Mouse (Mus musculus) small intestine, adult 2 months (tissue): ENCODE results near the gene Atp1a4. TPM values are rescaled to one million over a fixed set of nuclear protein-coding genes. Genes with fewer than 3 reads are reported as not detected.

ENCODE experiments used
- H3K27ac ChIP-seq: fragments of 200-500 bp; 2 replicates; pipeline ENCODE4 v1.5.1; 2012; ENCODE audit warnings: low read depth, low read length, control low read depth, inconsistent platforms; ENCODE audit not compliant: insufficient read depth
- H3K27me3 ChIP-seq: fragments of 200-500 bp; 2 replicates; pipeline ENCODE4 v1.6.1; 2012; ENCODE audit warnings: mild to moderate bottlenecking, moderate library complexity, low read length, inconsistent platforms; ENCODE audit not compliant: control insufficient read depth, insufficient read depth
- H3K36me3 ChIP-seq: fragments of 200-500 bp; 2 replicates; pipeline ENCODE4 v1.6.1; 2012; ENCODE audit warnings: mild to moderate bottlenecking, low read length, control low read depth, inconsistent platforms; ENCODE audit not compliant: control insufficient read depth, insufficient read depth
- H3K4me1 ChIP-seq: fragments of 200-500 bp; 2 replicates; pipeline ENCODE4 v1.6.1; 2012; ENCODE audit warnings: low read length, inconsistent platforms, mixed read lengths; ENCODE audit not compliant: control insufficient read depth, insufficient read depth, insufficient read length
- H3K4me3 ChIP-seq: fragments of 200-500 bp; 2 replicates; pipeline ENCODE4 v1.5.1; 2012; ENCODE audit warnings: low read depth, mild to moderate bottlenecking, control low read depth, inconsistent platforms, low read length, moderate library complexity
- CTCF ChIP-seq: fragments of 200-500 bp; IDR thresholded peaks from 2 replicates; pipeline ENCODE4 v1.5.1; 2012; ENCODE audit warnings: low read depth, mild to moderate bottlenecking, control low read depth, inconsistent platforms, low read length, moderate library complexity, mixed read lengths; ENCODE audit not compliant: insufficient replicate concordance, insufficient read length; ENCODE audit errors: extremely low read depth
- POLR2A ChIP-seq: fragments of 200-500 bp; IDR thresholded peaks from 2 replicates; pipeline ENCODE4 v1.6.1; 2012; ENCODE audit warnings: low read depth, mild to moderate bottlenecking, control low read depth, inconsistent platforms, low read length, moderate library complexity
- WGBS: fragments of 180-500 bp; shearing (Covaris S2); methylation state at CpG from one replicate; pipeline ENCODE4 v1.1.7; 2018; 5-methylcytosine and 5-hydroxymethylcytosine counted together
- polyA plus RNA-seq: library from polyadenylated mRNA; depleted of rRNA; stranded (reverse); fragments of >200 nt; gene quantifications from 2 replicates; pipeline ENCODE4 v1.2.3, GENCODE M21; 2012

Atp1a4 gene
- polyA plus RNA-seq, 1 experiment, result not detected

GRCm38 (mm10) chr1:172219451-172220406, 38.5 kb downstream of the Atp1a4 start, which contains the start of gene Casq1:
Casq1 (minus strand) TSS chr1:172219868.
- no peak within 1 kb of the TSS; the same call in 1 of the 2 replicates for H3K27ac ChIP-seq
- no peak for TF ChIP-seq CTCF
- no peak for TF ChIP-seq POLR2A
- H3K4me1 ChIP-seq, result no peaks in the 10 kb centered on the region; the same call in 1 of the 2 replicates
- WGBS, result 82% methylated on average over 19 of the region's 19 CpGs
- H3K4me3 ChIP-seq, result no peak within 1 kb of the TSS
- H3K36me3 ChIP-seq, result no peaks in the 10 kb centered on the region
- H3K27me3 ChIP-seq, result no peaks in the 10 kb centered on the region

- Histone ChIP-seq H3K27ac (no peak overlapping the region), H3K4me3 (no peak overlapping the region), H3K36me3 (no peaks in the 10 kb centered on the region), H3K27me3 (no peaks in the 10 kb centered on the region), H3K4me1 (no peaks in the 10 kb centered on the region; the same call in 1 of the 2 replicates)
- WGBS, result 76% methylated on average over 15 of the region's 15 CpGs
- TF ChIP-seq CTCF (no peak), POLR2A (no peak)
These were observed 39.9 kb downstream of the Atp1a4 start for GRCm38 (mm10) chr1:172218164-172218910.

- no peak overlapping the region for H3K27ac ChIP-seq
- H3K4me1 ChIP-seq, result no peaks in the 10 kb centered on the region; the same call in 1 of the 2 replicates
- no peaks in the 10 kb centered on the region for H3K27me3 ChIP-seq
- 3% methylated on average over 5 of the region's 5 CpGs for WGBS
- no peaks in the 10 kb centered on the region for H3K36me3 ChIP-seq
- peak overlapping the region; percentile 27; the same call in 1 of the 2 replicates for H3K4me3 ChIP-seq
- TF ChIP-seq CTCF (peak; percentile 97), POLR2A (no peak)
These were observed 41.1 kb downstream of the Atp1a4 start for GRCm38 (mm10) chr1:172217148-172217547.

- Histone ChIP-seq H3K4me1 (no peaks in the 10 kb centered on the region), H3K36me3 (no peaks in the 10 kb centered on the region), H3K27me3 (no peaks in the 10 kb centered on the region), H3K27ac (no peak overlapping the region), H3K4me3 (no peak overlapping the region)
- 23% methylated on average over 3 of the region's 3 CpGs for WGBS
- TF ChIP-seq POLR2A (no peak), CTCF (no peak)
These were observed 43.5 kb downstream of the Atp1a4 start for GRCm38 (mm10) chr1:172214748-172215147.

DNA sequence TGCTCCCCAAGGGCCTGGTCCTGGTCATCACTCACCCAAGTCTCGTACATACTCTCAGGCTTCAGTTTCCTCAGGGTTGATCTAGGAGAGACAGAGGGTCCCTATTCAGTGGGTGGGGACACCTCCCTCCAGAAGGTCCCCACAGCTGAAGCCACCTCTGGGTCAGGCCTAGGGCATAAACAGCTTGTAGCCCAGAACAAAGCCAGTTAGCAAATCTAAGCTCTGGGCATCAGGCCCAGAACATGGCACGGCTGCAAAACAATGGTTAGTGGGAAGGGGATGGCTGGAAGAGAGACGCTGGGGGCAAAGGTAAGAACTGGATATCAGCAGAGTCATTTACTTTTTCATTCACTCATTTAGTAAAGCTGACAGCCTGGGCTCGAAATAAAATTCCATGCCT, 44.4 kb downstream of the Atp1a4 start:
- Histone ChIP-seq H3K27ac (no peak overlapping the region), H3K27me3 (no peaks in the 10 kb centered on the region), H3K36me3 (no peaks in the 10 kb centered on the region), H3K4me1 (no peaks in the 10 kb centered on the region), H3K4me3 (no peak overlapping the region)
- WGBS, result 51% methylated on average over 4 of the region's 4 CpGs
- TF ChIP-seq POLR2A (no peak), CTCF (no peak)

DNA sequence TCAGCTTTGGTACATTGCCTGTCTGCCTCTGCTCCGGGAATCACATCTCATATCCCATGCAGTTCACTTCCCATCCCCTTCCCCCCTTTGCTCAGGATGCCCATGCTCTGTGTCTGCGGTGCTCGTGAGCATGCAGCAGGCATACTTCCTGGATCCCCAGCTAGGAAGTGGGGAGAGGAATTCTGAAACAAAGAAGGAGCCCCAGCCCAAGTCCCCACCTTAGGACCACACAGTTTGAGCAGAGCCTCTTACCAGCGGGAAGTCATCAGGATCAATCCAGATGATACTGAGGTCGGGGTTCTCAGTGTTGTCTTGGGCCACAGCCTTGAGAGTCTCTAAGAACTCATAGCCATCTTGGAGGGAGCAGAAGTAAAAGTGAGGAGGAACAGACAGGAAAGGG, 45.4 kb downstream of the Atp1a4 start:
- Histone ChIP-seq H3K4me3 (no peak overlapping the region), H3K27ac (no peak overlapping the region), H3K4me1 (no peaks in the 10 kb centered on the region), H3K36me3 (no peaks in the 10 kb centered on the region), H3K27me3 (no peaks in the 10 kb centered on the region)
- WGBS, result 67% methylated on average over 5 of the region's 5 CpGs
- TF ChIP-seq CTCF (no peak), POLR2A (no peak)
